In genomic region chr16:55964126-55964949, GRCm38 (mm10) we compare ENCODE assay signal across 9 mouse cellular contexts. TPM values are rescaled to one million over a fixed set of nuclear protein-coding genes. Genes with fewer than 3 reads are reported as not detected.
DNase-seq lines count a peak whose midpoint lies in the region; ATAC-seq and TF ChIP-seq lines count a peak whose summit lies in the region.
"Had no signal": no experiment of that assay in that cellular context is flagged by ENCODE, and none has a peak within 500 bp of the region (broad histone marks: within the 10 kb centered on the region; RNA-seq: fewer than 3 reads in every experiment).

No protein-coding gene starts in this region.

- H3K27ac ChIP-seq in kidney, postnatal 0 days = no peak overlapping the region
- H3K27ac ChIP-seq in kidney, embryonic 14.5 days (ENCODE audit: low read depth, low read length) = no peak overlapping the region
- no peak overlapping the region for H3K27ac ChIP-seq in ES-Bruce4 (ENCODE audit: insufficient read depth, low read length)
- no peak overlapping the region for H3K27ac ChIP-seq in embryonic facial prominence, embryonic 14.5 days (replicated peaks; ENCODE audit: low read depth, low read length)
- H3K27ac ChIP-seq in lung, postnatal 0 days (ENCODE audit: low read length) = no peak overlapping the region

- WGBS in kidney, postnatal 0 days = 59% methylated on average over 4 of the region's 4 CpGs
- WGBS in kidney, embryonic 14.5 days = 69% methylated on average over 4 of the region's 4 CpGs
- 62% methylated on average over 4 of the region's 4 CpGs for WGBS in embryonic facial prominence, embryonic 14.5 days
- WGBS in lung, postnatal 0 days = 60% methylated on average over 4 of the region's 4 CpGs

- no peak overlapping the region for H3K4me3 ChIP-seq in kidney, postnatal 0 days (replicated peaks; ENCODE audit: low read depth, low read length)
- H3K4me3 ChIP-seq in kidney, embryonic 14.5 days (ENCODE audit: low read length) = no peak overlapping the region
- H3K4me3 ChIP-seq in ES-Bruce4 (ENCODE audit: low read depth, low read length) = no peak overlapping the region
- no peak overlapping the region for H3K4me3 ChIP-seq in embryonic facial prominence, embryonic 14.5 days (ENCODE audit: low read depth, low read length)
- no peak overlapping the region for H3K4me3 ChIP-seq in lung, postnatal 0 days (ENCODE audit: low read depth, low read length)

- no peaks in the 10 kb centered on the region for H3K27me3 ChIP-seq in kidney, postnatal 0 days (ENCODE audit: insufficient read depth, low read length)
- H3K27me3 ChIP-seq in kidney, embryonic 14.5 days (ENCODE audit: control insufficient read depth, insufficient read depth, low read length) = no peaks in the 10 kb centered on the region
- no peaks in the 10 kb centered on the region for H3K27me3 ChIP-seq in ES-Bruce4 (ENCODE audit: control insufficient read depth, insufficient read depth, low read length, poor library complexity, severe bottlenecking)
- no peaks in the 10 kb centered on the region for H3K27me3 ChIP-seq in embryonic facial prominence, embryonic 14.5 days (replicated peaks; ENCODE audit: control insufficient read depth, insufficient read depth, low read length)
- no peaks in the 10 kb centered on the region for H3K27me3 ChIP-seq in lung, postnatal 0 days (replicated peaks; ENCODE audit: insufficient read depth, low read length)
- H3K27me3 ChIP-seq: Patski had no signal

- peak; percentile 41 to 46 for DNase-seq in cerebellum, postnatal 10 days
- DNase-seq in cerebellum, postnatal 4 days (ENCODE audit: low spot score in 2 of 2) = no peak
- peak; percentile 61 for DNase-seq in kidney, postnatal 0 days (ENCODE audit: low spot score)
- peak; percentile 65 for DNase-seq in embryonic facial prominence, embryonic 14.5 days (ENCODE audit: low spot score)
- peak; percentile 68 for DNase-seq in lung, postnatal 0 days (ENCODE audit: low spot score)
- no peak for DNase-seq in urinary bladder, adult 18-20 months (ENCODE audit: low spot score in 2 of 2)

- no peak for TF ChIP-seq EP300 in ES-Bruce4 (IDR thresholded peaks at IDR 0.05; ENCODE audit: insufficient read depth, low read depth, low read length)
- TF ChIP-seq EP300 in lung, postnatal 0 days (IDR thresholded peaks at IDR 0.05) = no peak

- H3K9me3 ChIP-seq in kidney, postnatal 0 days (replicated peaks; ENCODE audit: low read length) = no peaks in the 10 kb centered on the region
- H3K9me3 ChIP-seq in kidney, embryonic 14.5 days (ENCODE audit: control insufficient read depth, low read length) = no peaks in the 10 kb centered on the region
- no peaks in the 10 kb centered on the region for H3K9me3 ChIP-seq in ES-Bruce4 (replicated peaks; ENCODE audit: control insufficient read depth, insufficient read depth, low read length, poor library complexity, severe bottlenecking)
- no peaks in the 10 kb centered on the region for H3K9me3 ChIP-seq in embryonic facial prominence, embryonic 14.5 days (ENCODE audit: control insufficient read depth, low read length)
- no peaks in the 10 kb centered on the region for H3K9me3 ChIP-seq in lung, postnatal 0 days (ENCODE audit: low read length)

- TF ChIP-seq CTCF in kidney, postnatal 0 days (IDR thresholded peaks at IDR 0.05; ENCODE audit: low read depth) = peak; percentile 64
- peak; percentile 34 for TF ChIP-seq CTCF in ES-Bruce4 (IDR thresholded peaks at IDR 0.05; ENCODE audit: low read depth, low read length)
- peak; percentile 61 for TF ChIP-seq CTCF in lung, postnatal 0 days (IDR thresholded peaks at IDR 0.05)

- TF ChIP-seq POLR2A in ES-Bruce4 (IDR thresholded peaks at IDR 0.05; ENCODE audit: insufficient read depth, low read length) = no peak

- no peak overlapping the region for H3K9ac ChIP-seq in kidney, postnatal 0 days (ENCODE audit: low read depth, low read length)
- H3K9ac ChIP-seq in kidney, embryonic 14.5 days (ENCODE audit: low read depth, low read length) = no peak overlapping the region
- H3K9ac ChIP-seq in ES-Bruce4 (ENCODE audit: low read depth, poor library complexity, severe bottlenecking) = no peak overlapping the region
- no peak overlapping the region for H3K9ac ChIP-seq in embryonic facial prominence, embryonic 14.5 days (ENCODE audit: low read depth, low read length)
- H3K9ac ChIP-seq in lung, postnatal 0 days (replicated peaks; ENCODE audit: low read depth) = no peak overlapping the region

- ATAC-seq in kidney, postnatal 0 days (replicated peaks; ENCODE audit: low FRiP score, low read depth) = no peak
- ATAC-seq in kidney, embryonic 14.5 days (ENCODE audit: low FRiP score, low TSS enrichment) = no peak
- ATAC-seq in embryonic facial prominence, embryonic 14.5 days (ENCODE audit: low read depth) = no peak
- no peak for ATAC-seq in lung, postnatal 0 days
- ATAC-seq: Patski had no signal

- H3K4me2 ChIP-seq in kidney, postnatal 0 days (ENCODE audit: low read length) = no peak overlapping the region
- H3K4me2 ChIP-seq in kidney, embryonic 14.5 days (replicated peaks; ENCODE audit: low read depth, low read length) = no peak overlapping the region
- no peak overlapping the region for H3K4me2 ChIP-seq in embryonic facial prominence, embryonic 14.5 days (ENCODE audit: low read depth, low read length)
- H3K4me2 ChIP-seq in lung, postnatal 0 days (replicated peaks; ENCODE audit: low read depth, low read length) = no peak overlapping the region

- H3K4me1 ChIP-seq in kidney, postnatal 0 days (replicated peaks; ENCODE audit: insufficient read depth, low read length) = no peaks in the 10 kb centered on the region
- peaks cover 6% of the 10 kb centered on the region; the same call in 1 of the 2 replicates for H3K4me1 ChIP-seq in kidney, embryonic 14.5 days (ENCODE audit: control insufficient read depth, insufficient read depth, low read length)
- H3K4me1 ChIP-seq in ES-Bruce4 (ENCODE audit: control insufficient read depth, insufficient read depth, low read length) = no peaks in the 10 kb centered on the region
- peaks cover 3% of the 10 kb centered on the region; the same call in 1 of the 2 replicates for H3K4me1 ChIP-seq in embryonic facial prominence, embryonic 14.5 days (ENCODE audit: control insufficient read depth, insufficient read depth, low read length)
- no peaks in the 10 kb centered on the region for H3K4me1 ChIP-seq in lung, postnatal 0 days (ENCODE audit: insufficient read depth, low read depth, low read length)

- no peaks in the 10 kb centered on the region for H3K36me3 ChIP-seq in kidney, postnatal 0 days (ENCODE audit: insufficient read depth, low read length)
- H3K36me3 ChIP-seq in kidney, embryonic 14.5 days (ENCODE audit: control insufficient read depth, insufficient read depth, low read length) = peaks cover 10% of the 10 kb centered on the region
- peaks cover 22% of the 10 kb centered on the region for H3K36me3 ChIP-seq in ES-Bruce4 (ENCODE audit: control insufficient read depth, insufficient read depth, low read length, poor library complexity, severe bottlenecking)
- H3K36me3 ChIP-seq in embryonic facial prominence, embryonic 14.5 days (ENCODE audit: control insufficient read depth, insufficient read depth, low read length) = peaks cover 19% of the 10 kb centered on the region
- no peaks in the 10 kb centered on the region for H3K36me3 ChIP-seq in lung, postnatal 0 days (ENCODE audit: insufficient read depth, low read length)

RNA-seq across cellular contexts. Expression of gene Rpl24, which starts 1.7 kb away (rescaled TPM):
- 924 and 1,073 TPM in 2 replicates for polyA plus RNA-seq in kidney, postnatal 0 days (2015; fragmentation: Nextera tagmentation; extraction: Ambion mirVana)
- 858 and 1,157 TPM in 2 replicates for polyA plus RNA-seq in kidney, embryonic 14.5 days (2014; fragmentation: Nextera tagmentation; extraction: Ambion mirVana)
- polyA plus RNA-seq in ES-Bruce4 (2011; ENCODE audit: insufficient read depth, insufficient read length, low read depth, missing spikeins) = 1,642 and 1,799 TPM in 2 replicates
- polyA plus RNA-seq in embryonic facial prominence, embryonic 14.5 days (2014; fragmentation: Nextera tagmentation; extraction: Ambion mirVana) = 818 and 878 TPM in 2 replicates
- polyA plus RNA-seq in lung, postnatal 0 days (2015; fragmentation: Nextera tagmentation; extraction: Ambion mirVana) = 641 and 650 TPM in 2 replicates

RNA-seq across cellular contexts. Expression of gene Zbtb11, which starts 9.3 kb away (rescaled TPM):
- polyA plus RNA-seq in kidney, postnatal 0 days (2015; fragmentation: Nextera tagmentation; extraction: Ambion mirVana) = 12.1 TPM in 2 replicates
- polyA plus RNA-seq in kidney, embryonic 14.5 days (2014; fragmentation: Nextera tagmentation; extraction: Ambion mirVana) = 13.8 and 24.5 TPM in 2 replicates
- 19.6 and 20.5 TPM in 2 replicates for polyA plus RNA-seq in ES-Bruce4 (2011; ENCODE audit: insufficient read depth, insufficient read length, low read depth, missing spikeins)
- 17.8 and 21.5 TPM in 2 replicates for polyA plus RNA-seq in embryonic facial prominence, embryonic 14.5 days (2014; fragmentation: Nextera tagmentation; extraction: Ambion mirVana)
- polyA plus RNA-seq in lung, postnatal 0 days (2015; fragmentation: Nextera tagmentation; extraction: Ambion mirVana) = 8.4 and 9.3 TPM in 2 replicates

RNA-seq across cellular contexts. Expression of gene Cep97, which starts 29.7 kb away (rescaled TPM):
- polyA plus RNA-seq in kidney, postnatal 0 days (2015; fragmentation: Nextera tagmentation; extraction: Ambion mirVana) = 8.2 and 8.5 TPM in 2 replicates
- polyA plus RNA-seq in kidney, embryonic 14.5 days (2014; fragmentation: Nextera tagmentation; extraction: Ambion mirVana) = 16.2 and 16.4 TPM in 2 replicates
- polyA plus RNA-seq in ES-Bruce4 (2011; ENCODE audit: insufficient read depth, insufficient read length, low read depth, missing spikeins) = 14.6 and 20.6 TPM in 2 replicates
- 7.5 and 10.2 TPM in 2 replicates for polyA plus RNA-seq in embryonic facial prominence, embryonic 14.5 days (2014; fragmentation: Nextera tagmentation; extraction: Ambion mirVana)
- 3.8 and 4.0 TPM in 2 replicates for polyA plus RNA-seq in lung, postnatal 0 days (2015; fragmentation: Nextera tagmentation; extraction: Ambion mirVana)

Comparison
In these comparisons a context has a peak if more than half of its experiments do, and no peak if none do; other contexts are left out.
1. DNase-seq: peak in cerebellum, postnatal 10 days (2 of 2), kidney, postnatal 0 days (single experiment), embryonic facial prominence, embryonic 14.5 days (single experiment) and lung, postnatal 0 days (single experiment); none in cerebellum, postnatal 4 days (0 of 2) and urinary bladder, adult 18-20 months (0 of 2).
2. Peak in every context shown above with its lines, with median percentiles within 50 percentile points of each other: CTCF ChIP-seq.